Mouse (Mus musculus): Measurements from ENCODE around the gene Myl12a. TPM values are rescaled to one million over a fixed set of nuclear protein-coding genes. Genes with fewer than 3 reads are reported as not detected.

Gene Myl12a
- total RNA-seq, 4 experiments from 2014 or later, result 265 to 302 (median 283) TPM

DNA sequence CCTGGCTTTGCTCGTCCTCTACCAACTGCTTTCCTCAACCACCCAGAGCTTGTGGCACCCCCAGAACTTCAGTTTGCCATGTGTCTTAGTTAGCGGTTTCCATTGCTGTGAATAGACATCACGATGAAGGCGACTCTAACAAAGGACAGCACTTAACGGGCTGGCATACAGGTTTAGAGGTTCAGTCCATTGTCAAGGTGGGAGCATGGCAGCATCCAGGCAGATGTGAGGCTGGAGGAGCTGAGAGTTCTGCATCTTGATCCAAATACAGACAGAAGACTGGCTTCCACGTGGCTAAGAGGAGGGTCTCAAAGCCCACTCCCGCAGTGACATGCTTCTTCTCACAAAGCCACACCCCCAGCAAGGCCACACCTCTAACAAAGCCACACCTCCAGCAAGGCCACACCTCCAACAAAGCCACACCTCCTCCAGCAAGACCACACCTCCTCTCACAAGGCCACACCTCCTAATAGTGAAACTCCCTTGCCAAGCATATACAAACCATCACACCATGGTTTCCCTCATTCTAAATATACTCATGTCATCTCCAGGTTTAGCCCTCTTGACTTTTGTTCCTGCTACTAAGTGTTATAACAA lies 8.1 kb upstream of the Myl12a start:
- no peak for DNase-seq

DNA sequence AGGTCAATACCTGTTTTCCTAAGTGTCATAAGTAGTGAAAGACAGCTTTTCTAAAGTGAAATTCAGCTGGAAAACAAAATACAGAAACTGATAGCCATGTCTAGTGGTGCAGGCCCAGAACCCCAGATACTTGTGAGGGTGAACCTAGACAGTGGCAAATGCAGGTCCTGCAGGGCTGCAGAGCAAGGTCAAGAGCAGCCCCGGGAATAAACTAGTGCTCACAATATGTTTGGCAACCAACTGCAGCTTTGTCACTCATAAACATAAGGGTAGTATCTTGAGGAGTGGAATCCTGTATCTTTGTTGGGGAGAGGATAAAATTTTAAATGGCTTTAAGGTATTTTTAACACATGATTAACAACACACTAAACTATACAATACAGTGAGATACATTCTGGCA lies 7.1 kb upstream of the Myl12a start:
- no peak for DNase-seq

DNA sequence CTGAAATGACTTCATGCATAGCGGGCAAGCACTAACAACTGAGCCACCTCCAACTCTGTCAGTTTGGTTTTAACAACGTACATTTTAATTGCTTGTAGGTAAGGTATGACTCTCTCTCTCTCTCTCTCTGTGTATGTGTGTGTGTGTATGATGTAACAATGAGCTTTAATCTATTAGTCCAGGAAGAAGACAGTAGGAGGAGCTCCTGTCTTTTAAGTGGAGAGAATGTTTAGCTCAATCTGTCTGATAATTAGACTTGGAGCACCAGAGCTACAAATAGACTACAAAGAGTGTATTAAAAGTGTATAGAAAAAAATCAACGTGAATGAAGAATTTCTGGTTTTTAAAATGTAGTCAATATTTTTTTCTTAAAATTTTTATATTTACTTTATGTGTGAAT lies 6.0 kb upstream of the Myl12a start:
- no peak for DNase-seq

DNA sequence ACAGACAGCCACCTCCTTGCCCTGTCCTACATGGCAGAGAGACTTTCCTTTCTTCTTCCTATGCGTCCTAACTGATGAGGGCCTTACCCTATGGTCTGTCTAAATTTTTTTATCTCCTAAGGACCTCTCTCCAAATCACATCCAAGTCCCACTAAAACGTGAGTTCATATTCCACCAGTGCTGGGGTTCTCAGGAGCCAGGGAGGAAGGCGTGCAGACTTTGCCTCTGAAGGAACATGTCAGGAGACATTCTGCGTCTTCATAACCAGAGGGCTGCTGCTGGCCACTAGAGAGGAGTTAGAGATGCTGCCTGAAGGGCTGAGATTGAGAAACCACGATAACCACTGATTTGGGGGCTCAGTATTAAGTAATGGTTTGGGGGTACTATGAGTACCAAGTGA lies 4.3 kb upstream of the Myl12a start:
- DNase-seq, result no peak

DNA sequence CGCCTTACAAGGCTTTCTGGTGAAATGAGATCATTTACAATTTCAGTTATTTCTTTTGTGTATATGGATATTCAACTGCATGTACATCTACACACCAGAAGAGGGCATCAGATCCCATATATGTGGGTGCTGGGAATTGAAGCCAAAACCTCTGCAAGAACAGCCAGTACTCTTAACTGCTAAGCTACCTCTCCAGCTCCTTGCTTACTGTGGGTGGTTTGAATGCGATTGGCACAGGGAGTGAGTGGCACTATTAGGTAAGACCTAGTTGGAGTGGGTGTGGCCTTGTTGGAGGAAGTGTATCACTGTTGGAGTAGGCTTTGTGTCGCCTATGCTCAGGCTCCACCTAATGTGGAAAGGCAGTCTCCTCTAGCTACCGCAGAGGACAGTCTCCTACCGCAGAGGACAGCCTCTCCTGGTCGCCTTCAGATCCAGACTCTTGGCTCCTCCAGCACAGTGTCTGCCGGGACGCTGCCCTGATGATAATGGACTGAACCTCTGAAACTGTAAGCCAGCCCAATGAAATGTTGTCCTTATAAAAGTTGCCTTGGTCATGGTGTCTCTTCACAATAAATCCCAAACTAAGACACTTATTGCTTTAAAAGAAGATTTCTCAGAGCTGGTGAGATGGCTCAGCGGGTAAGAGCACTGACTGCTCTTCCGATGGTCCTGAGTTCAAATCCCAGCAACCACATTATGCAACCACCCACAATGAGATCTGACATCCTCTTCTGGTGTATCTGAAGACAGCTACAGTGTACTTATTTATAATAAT lies 1.7 kb upstream of the Myl12a start:
- no peak for DNase-seq

DNA sequence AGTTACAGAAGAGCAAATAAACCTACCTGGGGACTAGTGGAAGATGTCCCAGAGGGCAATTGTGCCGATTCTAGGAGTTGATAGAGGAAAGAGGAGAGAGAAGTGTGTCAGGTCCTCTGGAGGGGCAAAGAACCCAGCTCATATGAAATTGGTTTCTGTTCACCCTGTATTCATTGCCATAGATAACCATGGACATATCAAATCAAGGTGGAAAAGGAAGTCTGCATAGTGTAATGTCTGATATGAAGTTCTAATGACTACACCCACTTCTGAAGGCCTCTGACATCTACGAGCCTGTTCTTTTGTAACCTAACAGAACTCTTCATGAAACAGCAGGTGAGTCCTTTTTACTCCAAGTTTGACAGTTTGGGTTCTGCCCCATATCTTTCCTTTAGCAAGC lies 1.0 kb upstream of the Myl12a start:
- DNase-seq, result no peak

DNA sequence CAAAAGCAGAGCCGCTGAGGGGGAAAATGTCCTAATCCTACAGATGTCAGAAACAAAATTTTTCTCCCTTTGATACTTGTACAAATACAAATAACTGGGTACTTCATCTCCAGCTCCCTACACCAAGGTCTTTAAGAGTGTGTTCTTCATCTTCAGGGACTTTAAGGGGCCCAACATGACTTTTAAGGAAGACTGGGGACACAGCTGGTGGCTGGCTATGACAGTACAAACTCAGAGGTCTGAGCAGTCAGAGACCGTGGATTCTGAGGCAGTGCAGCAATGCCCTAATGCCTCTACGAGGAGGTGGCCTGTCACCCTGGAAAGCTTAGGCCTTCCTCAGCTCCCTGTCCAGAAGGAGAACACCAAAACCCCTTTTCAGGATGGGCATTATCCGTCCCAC lies 434 bp upstream of the Myl12a start:
- DNase-seq, result no peak

DNA sequence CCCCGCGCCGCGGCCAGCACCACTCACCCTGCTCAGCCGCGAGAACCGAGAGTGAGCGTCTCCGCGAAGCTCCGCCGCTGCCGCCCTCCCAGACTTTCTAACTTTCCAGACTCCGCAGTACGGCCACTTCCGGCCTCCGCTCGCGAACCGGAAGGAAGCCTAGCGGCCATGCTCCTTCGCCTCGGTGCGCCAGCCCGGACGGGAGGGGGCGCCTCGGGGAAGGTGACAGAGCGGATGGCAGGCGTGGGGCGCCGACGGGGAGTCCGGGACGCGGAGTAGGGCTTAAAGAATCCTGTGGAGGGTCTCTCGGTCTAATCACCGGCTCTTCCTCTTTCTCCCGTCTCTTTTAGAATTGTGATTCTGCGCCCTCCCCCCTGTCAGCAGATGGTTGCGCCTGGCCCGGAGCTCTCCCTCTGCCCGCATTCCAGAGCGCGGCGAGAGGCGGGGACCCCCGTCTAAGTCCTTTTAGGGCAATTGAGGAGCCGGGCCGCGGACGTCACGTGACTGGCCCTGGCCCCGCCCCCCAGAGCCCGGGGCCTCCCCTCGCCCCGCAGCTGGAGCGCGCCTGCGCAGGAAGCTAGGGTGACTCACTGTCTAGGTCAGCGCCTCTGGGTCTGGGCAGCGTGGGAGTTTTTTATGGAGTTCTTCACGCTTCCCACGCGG lies 466 bp downstream of the Myl12a start, which contains the start of gene Myom1:
Gene Myom1, plus strand, starts transcription at position 553 of the 663 bp plus-strand sequence.
- peak; percentile 99 for DNase-seq

DNA sequence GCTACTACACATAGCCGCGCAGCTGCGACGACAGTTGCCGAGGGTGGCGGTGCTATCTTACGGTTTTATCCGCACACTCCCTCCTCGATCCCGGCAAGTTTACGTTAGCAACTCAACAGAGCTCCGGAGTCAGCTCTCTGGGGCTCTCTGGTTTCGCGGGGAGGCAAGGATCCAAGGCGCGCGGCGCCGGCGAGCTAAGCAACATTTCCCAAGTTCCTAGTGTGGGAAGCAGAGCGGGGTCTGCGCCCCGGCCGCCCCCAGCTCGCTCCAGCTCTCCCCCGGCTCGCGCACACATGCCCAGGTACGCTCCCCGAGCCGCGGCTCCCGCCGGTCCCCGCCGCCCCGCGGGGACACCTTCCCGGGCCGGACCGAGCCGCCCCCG lies 988 bp downstream of the Myl12a start:
- DNase-seq, result no peak

DNA sequence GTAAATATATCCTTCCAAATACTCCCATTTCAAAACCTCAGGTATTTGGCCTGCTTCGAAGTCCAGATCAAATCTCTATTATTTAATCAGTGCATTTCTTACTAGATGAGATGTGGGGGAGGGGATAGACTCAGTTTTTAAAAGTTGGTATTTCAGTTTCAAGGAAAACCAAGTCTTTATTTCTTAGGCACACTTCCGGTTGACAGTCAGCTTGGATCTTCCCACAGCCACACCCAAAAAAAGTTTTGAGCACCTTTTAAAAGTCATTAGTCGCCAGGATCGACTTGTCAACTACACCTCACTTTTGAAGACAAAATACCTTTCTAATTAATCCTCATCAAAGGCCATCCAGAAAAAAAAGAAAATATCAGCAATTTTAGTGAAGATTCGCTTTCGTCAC lies 1.6 kb downstream of the Myl12a start:
- DNase-seq, result no peak

DNA sequence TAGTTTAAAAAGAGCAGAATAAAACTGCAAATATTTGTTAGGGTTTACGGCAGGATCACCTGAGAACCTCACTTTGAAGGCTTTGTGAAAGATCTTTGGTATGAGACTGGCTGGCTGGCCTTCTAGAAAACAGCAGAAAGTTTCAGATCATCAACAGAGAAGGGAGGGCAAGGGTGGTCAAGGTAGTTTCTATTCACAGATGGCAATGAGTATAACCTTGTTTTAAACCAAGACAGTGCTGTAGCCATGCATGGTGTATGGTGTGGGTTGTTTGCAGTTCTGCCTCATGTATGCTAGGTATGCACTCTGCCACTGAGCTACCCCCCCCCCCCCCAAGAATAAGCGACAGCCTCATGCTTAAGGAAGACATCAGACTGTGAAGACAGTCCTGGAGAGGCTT lies 2.4 kb downstream of the Myl12a start:
- no peak for DNase-seq

DNA sequence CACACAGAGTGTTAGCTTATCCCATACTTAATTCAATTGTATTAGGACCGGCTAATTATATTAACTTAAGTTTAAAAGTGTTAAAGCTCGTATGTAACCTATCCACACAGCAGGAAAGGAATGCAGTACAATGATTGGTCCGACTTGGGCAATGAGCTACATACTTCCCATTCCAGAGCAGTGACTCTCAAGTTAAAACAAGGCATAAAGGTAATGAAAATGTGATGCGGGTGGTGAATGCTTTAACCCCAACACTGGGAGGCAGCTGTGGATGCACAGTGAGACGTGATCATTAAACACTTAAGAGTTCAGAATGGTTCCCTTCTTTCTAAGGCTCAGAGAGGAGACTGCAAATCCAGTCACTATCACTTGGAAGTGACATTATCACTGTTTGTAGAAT lies 3.5 kb downstream of the Myl12a start:
- no peak for DNase-seq

DNA sequence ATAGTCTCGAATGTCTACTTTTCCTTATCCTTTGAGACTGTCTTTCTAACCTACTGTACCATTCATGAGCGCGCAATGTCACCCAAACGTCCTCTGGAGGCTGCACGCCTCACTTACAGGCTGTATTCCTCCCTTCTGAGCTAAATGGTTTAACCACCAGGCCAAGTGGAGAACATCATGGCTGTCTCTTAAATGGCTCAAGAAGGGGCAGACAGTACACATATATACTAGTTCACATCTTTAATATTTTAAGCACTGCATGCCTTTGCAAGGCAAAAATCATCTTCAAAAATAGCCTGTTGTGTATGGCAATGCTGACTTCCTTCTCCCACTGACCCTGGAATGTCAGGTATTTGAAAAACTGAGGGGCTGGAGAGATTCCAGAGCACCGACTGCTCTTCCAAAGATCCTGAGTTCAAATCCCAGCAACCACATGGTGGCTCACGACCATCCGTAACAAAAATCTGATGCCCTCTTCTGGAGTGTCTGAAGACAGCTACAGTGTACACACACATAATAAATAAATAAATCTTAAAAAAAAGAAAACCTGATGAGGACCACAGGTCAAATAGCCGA lies 4.2 kb downstream of the Myl12a start:
- DNase-seq, result no peak

DNA sequence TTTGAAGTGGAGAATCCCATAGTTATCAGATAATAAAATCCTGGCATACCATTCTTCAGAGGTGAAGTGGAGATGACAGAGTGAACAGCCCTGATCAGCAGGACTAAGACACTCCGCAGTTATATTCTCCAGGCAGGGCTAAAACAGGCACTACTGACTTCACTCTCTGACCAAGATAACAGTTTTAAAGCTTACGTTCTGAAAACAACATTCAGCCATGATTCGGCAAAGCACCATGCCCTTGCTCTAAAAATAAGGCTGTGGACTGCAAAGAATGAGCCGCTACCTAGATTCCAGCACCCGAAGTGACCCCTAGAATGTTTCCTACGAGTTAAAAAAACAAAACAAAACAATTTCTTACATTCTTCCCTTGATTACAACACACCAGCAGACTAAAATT lies 4.8 kb downstream of the Myl12a start:
- no peak for DNase-seq

DNA sequence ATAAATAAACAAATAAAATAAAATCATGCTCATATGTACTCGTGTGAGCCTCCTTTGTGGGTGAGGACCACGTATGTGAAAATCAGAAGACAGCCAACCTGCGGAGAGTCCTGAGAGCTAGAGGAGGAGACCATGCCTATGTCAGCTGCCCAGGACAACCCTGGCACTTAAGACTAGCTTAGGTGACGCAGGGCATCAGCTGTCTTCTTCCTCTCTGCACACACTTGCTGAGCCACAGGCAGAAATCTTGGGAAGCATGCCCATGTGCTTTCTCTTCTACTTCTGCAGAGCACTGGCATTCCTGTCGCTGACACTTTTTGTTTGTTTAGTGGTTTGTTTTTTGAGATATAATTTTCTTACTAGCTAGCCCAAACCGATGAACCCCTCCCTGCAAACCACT lies 7.1 kb downstream of the Myl12a start:
- no peak for DNase-seq

DNA sequence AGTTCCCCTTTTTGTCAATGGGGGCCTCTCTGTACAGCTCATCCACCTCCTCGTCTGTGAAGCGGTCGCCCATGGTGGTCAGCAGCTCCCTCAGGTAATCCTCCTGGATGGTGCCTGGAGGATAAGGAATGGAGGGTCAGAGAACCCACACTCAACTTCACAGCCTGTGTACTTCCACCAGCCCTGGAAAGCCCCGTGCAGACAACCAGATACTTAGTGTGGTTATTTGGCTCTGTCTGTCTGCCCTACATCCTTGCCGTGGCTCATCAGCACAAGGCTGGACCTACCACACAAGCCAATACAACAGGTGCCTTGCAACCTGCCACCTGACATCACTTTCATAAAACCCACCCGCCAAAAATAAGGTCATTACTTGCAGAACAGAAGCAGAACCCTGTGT lies 8.0 kb downstream of the Myl12a start:
- no peak for DNase-seq

DNA sequence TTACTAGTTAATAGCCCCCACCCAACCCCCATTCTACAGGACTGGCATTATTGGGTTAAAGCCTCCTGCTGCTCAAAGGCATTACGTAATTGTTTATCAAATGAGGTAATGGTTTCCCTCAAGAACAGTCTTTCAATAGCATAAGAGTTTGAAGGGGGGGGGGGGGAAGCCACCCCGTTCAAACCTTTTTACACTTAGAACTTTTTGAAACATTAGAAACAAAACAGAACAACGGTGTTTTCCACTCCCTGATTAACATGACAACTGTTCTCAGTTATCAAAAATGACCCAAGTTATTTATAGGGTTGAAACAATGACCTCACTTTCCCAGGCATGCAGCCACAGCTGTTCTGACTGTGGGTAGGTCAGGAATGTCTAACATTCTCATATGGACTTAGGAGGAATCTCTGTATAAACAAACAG lies 9.3 kb downstream of the Myl12a start:
- no peak for DNase-seq

DNA sequence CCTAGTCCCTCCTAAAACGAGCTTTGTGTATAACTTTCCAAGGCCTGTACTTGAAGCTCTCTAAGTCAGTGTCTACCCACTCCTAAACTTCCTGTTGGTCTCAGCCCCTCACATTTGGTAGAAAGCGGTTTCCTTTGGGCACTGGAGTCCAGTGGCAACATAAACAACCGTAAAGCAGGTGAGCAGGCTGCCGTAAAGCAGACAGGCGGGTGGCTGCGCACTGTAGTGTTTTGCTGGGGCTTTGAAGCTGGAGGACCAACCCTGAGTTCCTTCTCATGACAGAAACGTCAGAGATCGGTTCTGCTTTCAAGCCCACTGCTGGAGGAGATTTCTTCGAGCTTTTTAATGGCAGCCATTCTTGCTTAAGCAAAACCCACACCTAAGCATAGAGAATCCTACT lies 10.0 kb downstream of the Myl12a start:
- no peak for DNase-seq

DNA sequence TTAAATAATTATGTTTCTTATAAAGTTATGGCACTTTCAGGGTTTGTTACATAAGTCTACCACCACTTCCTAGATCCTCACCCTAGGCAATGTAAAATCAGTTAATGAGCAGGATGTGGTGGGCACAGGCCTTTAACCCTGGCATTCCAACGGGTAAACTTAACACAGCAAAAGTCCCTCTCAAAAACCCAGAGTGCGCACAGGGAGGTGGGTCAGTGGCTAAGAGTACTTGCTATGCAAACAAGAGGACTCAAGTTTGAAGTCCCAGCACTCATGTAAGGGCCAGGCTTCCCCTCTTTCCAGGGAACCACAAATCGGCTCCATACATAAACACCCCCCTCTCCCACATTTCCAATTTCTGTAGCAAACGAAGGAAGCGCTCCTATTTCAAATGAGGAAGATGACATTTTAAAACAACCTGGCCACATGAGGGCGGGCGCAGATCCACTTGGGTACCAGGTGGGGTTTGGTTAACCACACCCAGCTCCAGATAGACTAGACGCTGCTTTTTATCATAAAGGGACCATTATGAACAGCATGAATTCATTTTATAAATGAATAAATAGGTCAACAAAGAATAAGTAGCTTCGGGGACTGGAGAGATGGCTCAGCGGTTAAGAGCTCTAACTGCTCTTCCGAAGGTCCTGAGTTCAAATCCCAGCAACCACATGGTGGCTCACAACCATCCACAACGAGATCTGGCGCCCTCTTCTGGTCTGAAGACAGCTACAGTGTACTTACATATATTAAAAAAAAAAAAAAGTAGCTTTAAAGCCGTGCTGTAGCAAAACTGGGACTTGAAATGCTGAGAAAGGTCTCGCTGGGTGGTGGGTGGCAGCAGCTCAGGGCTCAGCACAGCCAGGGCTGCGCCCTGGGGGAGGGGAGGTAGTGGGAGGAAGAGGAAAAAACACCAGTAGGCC lies 10.7 kb downstream of the Myl12a start:
- DNase-seq, result no peak

DNA sequence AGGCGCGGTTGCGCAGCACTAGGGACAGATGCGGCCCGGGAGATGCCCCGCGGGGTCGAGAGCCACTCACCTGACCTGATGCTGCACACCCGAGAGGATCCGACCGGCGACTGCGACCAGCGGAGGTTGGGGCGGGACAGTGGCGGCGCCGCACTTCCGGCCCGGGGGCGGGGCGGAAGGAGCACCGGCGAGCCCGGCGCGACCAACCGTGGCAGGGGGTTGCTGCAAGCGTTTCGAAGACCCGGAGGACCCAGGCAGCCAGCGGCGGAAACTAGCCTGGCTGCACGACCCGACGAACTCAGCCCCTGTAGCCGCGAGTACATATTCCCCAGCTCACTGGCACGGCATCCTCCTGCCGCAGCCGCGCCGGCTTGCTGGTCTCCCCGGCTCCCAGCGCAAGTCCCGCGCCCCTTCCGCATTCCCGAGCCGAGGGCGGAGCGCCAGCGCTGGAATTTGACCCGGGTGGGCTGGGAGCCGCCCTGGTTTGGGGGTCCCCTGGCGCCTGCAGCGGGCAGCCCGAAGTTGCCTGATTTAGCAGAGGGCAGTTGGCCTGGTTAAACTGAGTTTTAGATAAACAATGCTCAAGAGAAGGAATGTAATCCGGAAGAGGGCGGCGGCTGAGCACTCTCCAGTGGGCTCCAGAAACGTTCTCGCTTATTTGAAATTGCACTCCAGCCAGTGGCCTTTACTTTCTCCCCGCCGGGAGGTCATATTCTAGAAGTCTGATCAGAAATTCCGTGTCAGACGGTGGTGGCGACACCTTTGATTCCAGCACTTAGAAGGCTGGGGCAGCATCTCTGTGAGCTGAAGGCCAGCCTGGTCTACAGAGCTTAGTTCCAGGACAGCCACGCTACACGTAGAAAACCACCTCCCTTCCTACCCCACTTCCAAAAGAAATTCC lies 12.0 kb downstream of the Myl12a start:
- peak; percentile 71 for DNase-seq

DNA sequence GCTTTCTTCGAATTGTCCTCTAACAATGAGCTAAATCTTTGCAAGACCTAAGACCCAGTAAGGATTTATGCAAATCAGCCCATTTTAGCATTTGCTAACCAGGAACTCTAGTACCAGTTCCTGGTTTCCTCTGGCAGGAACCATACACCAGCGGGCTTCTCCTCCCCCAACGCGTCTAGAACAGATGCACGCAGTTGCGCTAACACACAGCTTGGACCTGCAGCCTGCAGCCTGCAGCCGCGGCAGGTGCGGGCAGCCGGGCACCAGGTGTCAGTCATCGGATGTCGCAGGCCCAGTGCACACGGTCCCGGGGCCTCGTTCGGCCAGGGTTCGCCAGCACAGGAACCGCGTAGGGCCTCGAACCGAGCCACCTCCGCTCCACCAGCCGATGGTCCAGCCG lies 12.7 kb downstream of the Myl12a start:
- no peak for DNase-seq
